Mouse (Mus musculus) CH12.LX (cell line): ENCODE measurements around the gene Ppp4r2.

Experiments used
- BHLHE40 ChIP-seq: IDR thresholded peaks from 2 replicates; pipeline ENCODE4 v1.6.1; 2011; ENCODE audit warnings: mild to moderate bottlenecking, low read depth, low read length, improper control_type of control experiment
- CTCF ChIP-seq, 2 experiments: IDR thresholded peaks in 1 of 2; conservative IDR thresholded peaks in 1 of 2; 2 replicates each; pipeline ENCODE4 v1.5.1; 2011 to 2012; ENCODE audit warnings: low read depth in 2 of 2, low read length in 2 of 2, improper control_type of control experiment in 1 of 2, inconsistent platforms in 1 of 2, mild to moderate bottlenecking in 1 of 2, moderate library complexity in 1 of 2
- E2F4 ChIP-seq: IDR thresholded peaks from 2 replicates; pipeline ENCODE4 v1.6.1; 2011; ENCODE audit warnings: low read depth, low read length, improper control_type of control experiment; ENCODE audit not compliant: insufficient replicate concordance
- MAFK ChIP-seq: IDR thresholded peaks from 2 replicates; pipeline ENCODE4 v1.6.1; 2011; ENCODE audit warnings: low read length, improper control_type of control experiment; ENCODE audit not compliant: insufficient replicate concordance
- MAZ ChIP-seq: IDR thresholded peaks from 2 replicates; pipeline ENCODE4 v1.6.1; 2012; ENCODE audit warnings: low read depth, mild to moderate bottlenecking, inconsistent platforms, low read length, improper control_type of control experiment, moderate library complexity
- POLR2A ChIP-seq: IDR thresholded peaks from 2 replicates; pipeline ENCODE4 v1.6.1; 2011; ENCODE audit warnings: low read depth, mild to moderate bottlenecking, improper control_type of control experiment, low read length
- POLR2AphosphoS2 ChIP-seq: IDR thresholded peaks from 2 replicates; pipeline ENCODE4 v1.6.1; 2011; ENCODE audit warnings: low read depth, low read length, improper control_type of control experiment
- SMC3 ChIP-seq: IDR thresholded peaks from 2 replicates; pipeline ENCODE4 v1.6.1; 2011; ENCODE audit warnings: low read depth, low read length, improper control_type of control experiment

DNA sequence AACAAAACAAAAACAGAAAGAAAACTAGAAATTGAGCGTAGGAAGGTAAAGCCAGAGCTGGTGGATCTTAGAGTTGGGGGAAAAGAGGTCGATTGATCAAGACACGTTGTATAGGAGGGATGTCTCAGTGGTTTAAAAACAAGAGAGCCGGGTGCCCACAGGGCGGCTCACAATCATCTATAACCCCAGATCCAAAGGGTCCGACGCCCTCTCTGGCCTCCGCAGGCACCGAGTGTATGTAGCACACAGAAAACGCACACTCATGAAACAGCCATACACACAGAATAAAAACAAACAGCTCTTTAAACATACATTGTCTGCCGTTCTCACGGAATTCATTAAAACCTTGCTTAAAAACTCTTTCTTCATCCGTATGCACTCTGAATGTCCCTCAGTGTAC is 45.1 kb downstream of the Ppp4r2 start:
- TF ChIP-seq SMC3, result no peak
- TF ChIP-seq BHLHE40, result no peak
- no peak for TF ChIP-seq E2F4
- no peak for TF ChIP-seq MAFK
- no peak for TF ChIP-seq MAZ
- no peak for TF ChIP-seq POLR2AphosphoS2
- no peak for TF ChIP-seq POLR2A
- no peak for TF ChIP-seq CTCF (conservative IDR thresholded peaks at IDR 0.05 in 1 of 2, IDR thresholded peaks at IDR 0.05 in 1 of 2; ENCODE audit: low read depth in 2 of 2, low read length in 2 of 2)
